Mouse (Mus musculus) stomach, embryonic 15.5 days (tissue): Measurements from ENCODE around the gene Tia1. TPM values are rescaled to one million over a fixed set of nuclear protein-coding genes. Genes with fewer than 3 reads are reported as not detected.

Source experiments
- ATAC-seq: fragments of 200-750 bp; cut with Nextera tagmentation; 2 replicates; pipeline ENCODE4 v1.8.0; 2017; ENCODE audit warnings: low read depth, moderate number of reproducible peaks, moderate TSS enrichment; ENCODE audit not compliant: insufficient read depth, low FRiP score
- H3K27ac ChIP-seq: fragments of 300-500 bp; sonication (generic); 2 replicates; pipeline ENCODE4 v1.5.1; 2015; ENCODE audit warnings: mild to moderate bottlenecking, inconsistent platforms
- H3K27me3 ChIP-seq: fragments of 300-500 bp; sonication (generic); replicated peaks from 2 replicates; pipeline ENCODE4 v1.6.1; 2015; ENCODE audit warnings: inconsistent platforms
- H3K36me3 ChIP-seq: fragments of 300-500 bp; sonication (generic); 2 replicates; pipeline ENCODE4 v1.6.1; 2015; ENCODE audit warnings: inconsistent platforms
- H3K4me1 ChIP-seq: fragments of 300-500 bp; sonication (generic); 2 replicates; pipeline ENCODE4 v1.6.1; 2015; ENCODE audit warnings: inconsistent platforms
- H3K4me2 ChIP-seq: fragments of 300-500 bp; sonication (generic); 2 replicates; pipeline ENCODE4 v1.6.1; 2015; ENCODE audit warnings: mild to moderate bottlenecking, inconsistent platforms
- H3K4me3 ChIP-seq: fragments of 300-500 bp; sonication (generic); replicated peaks from 2 replicates; pipeline ENCODE4 v1.5.1; 2015; ENCODE audit warnings: inconsistent platforms
- H3K9ac ChIP-seq: fragments of 300-500 bp; sonication (generic); 2 replicates; pipeline ENCODE4 v1.6.1; 2015; ENCODE audit warnings: inconsistent platforms
- H3K9me3 ChIP-seq: fragments of 300-500 bp; sonication (generic); 2 replicates; pipeline ENCODE4 v1.6.1; 2016; ENCODE audit warnings: inconsistent platforms
- WGBS: fragments of 180-500 bp; shearing (Covaris S2); methylation state at CpG from one replicate; pipeline ENCODE4 v1.1.7; 2015; 5-methylcytosine and 5-hydroxymethylcytosine counted together
- polyA plus RNA-seq: library from polyadenylated mRNA; unstranded; fragments of >200 nt; fragmentation: Nextera tagmentation; extraction: Ambion mirVana; gene quantifications from 2 replicates; pipeline ENCODE4 v1.2.1, GENCODE M21; 2015

The Tia1 gene
- polyA plus RNA-seq, 1 experiment from 2014 or later, result 158 TPM

- no peak overlapping the region for H3K9ac ChIP-seq
- no peaks in the 10 kb centered on the region for H3K36me3 ChIP-seq
- 31% methylated on average over 12 of the region's 12 CpGs for WGBS
- no peak for ATAC-seq
- H3K9me3 ChIP-seq, result no peaks in the 10 kb centered on the region
- H3K4me3 ChIP-seq, result peak overlapping the region; percentile 74
- no peaks in the 10 kb centered on the region for H3K27me3 ChIP-seq
- peak overlapping the region; percentile 62 for H3K4me2 ChIP-seq
- H3K27ac ChIP-seq, result peak overlapping the region; percentile 31; the same call in 1 of the 2 replicates
- no peaks in the 10 kb centered on the region for H3K4me1 ChIP-seq
Observed at GRCm38 (mm10) chr6:86402681-86403607, 1.1 kb upstream of the Tia1 start.

GRCm38 (mm10) chr6:86403728-86404099 lies 305 bp upstream of the Tia1 start:
- Histone ChIP-seq H3K36me3 (no peaks in the 10 kb centered on the region), H3K27me3 (no peaks in the 10 kb centered on the region), H3K9ac (no peak overlapping the region), H3K27ac (peak overlapping the region; percentile 100), H3K4me3 (peak overlapping the region; percentile 74), H3K4me2 (peak overlapping the region; percentile 62), H3K9me3 (no peaks in the 10 kb centered on the region), H3K4me1 (no peaks in the 10 kb centered on the region)
- ATAC-seq, result 0 out of 2 replicates have a peak, but pooled peaks have one; percentile 37
- WGBS, result under 1% methylated on average over 15 of the region's 15 CpGs

- Histone ChIP-seq H3K4me1 (no peaks in the 10 kb centered on the region), H3K36me3 (no peaks in the 10 kb centered on the region), H3K27ac (peak overlapping the region; percentile 100), H3K9me3 (no peaks in the 10 kb centered on the region), H3K9ac (peak overlapping the region; percentile 93), H3K27me3 (no peaks in the 10 kb centered on the region), H3K4me2 (peak overlapping the region; percentile 62), H3K4me3 (peak overlapping the region; percentile 74)
- under 1% methylated on average over 11 of the region's 11 CpGs for WGBS
- ATAC-seq, result no peak
Observed at GRCm38 (mm10) chr6:86404996-86405395, 977 bp downstream of the Tia1 start.

- no peak for ATAC-seq
- H3K4me3 ChIP-seq, result no peak overlapping the region
- H3K4me2 ChIP-seq, result no peak overlapping the region
- no peaks in the 10 kb centered on the region for H3K36me3 ChIP-seq
- no peaks in the 10 kb centered on the region for H3K4me1 ChIP-seq
- no peaks in the 10 kb centered on the region for H3K27me3 ChIP-seq
- H3K9me3 ChIP-seq, result no peaks in the 10 kb centered on the region
- no peak overlapping the region for H3K27ac ChIP-seq
- H3K9ac ChIP-seq, result no peak overlapping the region
Observed at GRCm38 (mm10) chr6:86406306-86406705, 2.3 kb downstream of the Tia1 start.

- H3K27me3 ChIP-seq, result no peaks in the 10 kb centered on the region
Observed at GRCm38 (mm10) chr6:86418711-86419110, 14.7 kb downstream of the Tia1 start.

GRCm38 (mm10) chr6:86419239-86419638 lies 15.2 kb downstream of the Tia1 start:
- Histone ChIP-seq H3K36me3 (peaks cover 42% of the 10 kb centered on the region), H3K9me3 (no peaks in the 10 kb centered on the region)
- no peak for ATAC-seq

More at GRCm38 (mm10) chr6:86418711-86419110, 14.7 kb downstream of the Tia1 start:
- H3K4me1 ChIP-seq, result no peaks in the 10 kb centered on the region
- ATAC-seq, result no peak
- no peaks in the 10 kb centered on the region for H3K9me3 ChIP-seq
- H3K27ac ChIP-seq, result no peak overlapping the region
- 85% methylated on average over 6 of the region's 6 CpGs for WGBS
- H3K4me2 ChIP-seq, result no peak overlapping the region
- H3K4me3 ChIP-seq, result no peak overlapping the region
- H3K9ac ChIP-seq, result no peak overlapping the region
- H3K36me3 ChIP-seq, result peaks cover 42% of the 10 kb centered on the region

GRCm38 (mm10) chr6:86420491-86420890 lies 16.5 kb downstream of the Tia1 start:
- whole genome bisulfite sequencing, result 73% methylated on average over 6 of the region's 6 CpGs
- Histone ChIP-seq H3K36me3 (peaks cover 49% of the 10 kb centered on the region), H3K4me1 (no peaks in the 10 kb centered on the region), H3K27me3 (no peaks in the 10 kb centered on the region), H3K27ac (no peak overlapping the region), H3K4me2 (no peak overlapping the region), H3K9me3 (no peaks in the 10 kb centered on the region), H3K9ac (no peak overlapping the region), H3K4me3 (no peak overlapping the region)
- ATAC-seq, result no peak

More at GRCm38 (mm10) chr6:86419239-86419638, 15.2 kb downstream of the Tia1 start:
- Histone ChIP-seq H3K27me3 (no peaks in the 10 kb centered on the region), H3K4me3 (no peak overlapping the region), H3K27ac (no peak overlapping the region), H3K4me1 (no peaks in the 10 kb centered on the region), H3K4me2 (no peak overlapping the region), H3K9ac (no peak overlapping the region)
- 88% methylated on average over 3 of the region's 3 CpGs for WGBS

GRCm38 (mm10) chr6:86426358-86426757 lies 22.3 kb downstream of the Tia1 start, which contains the start of gene Gm44790:
Gm44790 (plus strand) TSS chr6:86426658.
- 96% methylated on average over 1 of the region's 1 CpGs for WGBS
- peaks cover 36% of the 10 kb centered on the region for H3K36me3 ChIP-seq

GRCm38 (mm10) chr6:86431531-86431930 lies 27.5 kb downstream of the Tia1 start:
- Histone ChIP-seq H3K27ac (no peak overlapping the region), H3K4me2 (no peak overlapping the region), H3K4me3 (no peak overlapping the region), H3K9me3 (no peaks in the 10 kb centered on the region), H3K4me1 (no peaks in the 10 kb centered on the region), H3K27me3 (no peaks in the 10 kb centered on the region), H3K9ac (no peak overlapping the region), H3K36me3 (peaks cover 35% of the 10 kb centered on the region)
- WGBS, result 92% methylated on average over 3 of the region's 3 CpGs
- ATAC-seq, result no peak

More at GRCm38 (mm10) chr6:86426358-86426757, 22.3 kb downstream of the Tia1 start, which contains the start of gene Gm44790:
- H3K4me3 ChIP-seq, result no peak within 1 kb of the TSS
- no peak within 1 kb of the TSS for H3K27ac ChIP-seq
- no peaks in the 10 kb centered on the region for H3K9me3 ChIP-seq
- no peaks in the 10 kb centered on the region for H3K27me3 ChIP-seq
- no peak within 1 kb of the TSS for H3K4me2 ChIP-seq
- no peak for ATAC-seq
- no peaks in the 10 kb centered on the region for H3K4me1 ChIP-seq
- no peak within 1 kb of the TSS for H3K9ac ChIP-seq

GRCm38 (mm10) chr6:86433696-86434095 lies 29.7 kb downstream of the Tia1 start:
- no peaks in the 10 kb centered on the region for H3K4me1 ChIP-seq
- H3K9ac ChIP-seq, result no peak overlapping the region
- no peak overlapping the region for H3K27ac ChIP-seq
- H3K36me3 ChIP-seq, result peaks cover 25% of the 10 kb centered on the region
- no peaks in the 10 kb centered on the region for H3K27me3 ChIP-seq
- no peak overlapping the region for H3K4me2 ChIP-seq
- ATAC-seq, result no peak
- WGBS, result 91% methylated on average over 1 of the region's 1 CpGs
- no peaks in the 10 kb centered on the region for H3K9me3 ChIP-seq
- no peak overlapping the region for H3K4me3 ChIP-seq

GRCm38 (mm10) chr6:86437711-86438110 lies 33.7 kb downstream of the Tia1 start:
- peak; percentile 49; the same call in 1 of the 2 replicates for ATAC-seq
- Histone ChIP-seq H3K9ac (peak overlapping the region; percentile 37; the same call in 1 of the 2 replicates), H3K4me2 (peak overlapping the region; percentile 68), H3K36me3 (peaks cover 12% of the 10 kb centered on the region), H3K27me3 (no peaks in the 10 kb centered on the region), H3K9me3 (no peaks in the 10 kb centered on the region), H3K4me3 (peak overlapping the region; percentile 76), H3K27ac (peak overlapping the region; percentile 96), H3K4me1 (0 out of 2 replicates have a peak, but pooled peaks cover 6% of the 10 kb centered on the region)
- 2% methylated on average over 14 of the region's 14 CpGs for WGBS
